Mouse (Mus musculus): ENCODE data around the gene Rnf227. TPM values are rescaled to one million over a fixed set of nuclear protein-coding genes. Genes with fewer than 3 reads are reported as not detected.

Gene Rnf227
- polyA plus RNA-seq, 1 experiment from 2014 or later: 7.9 TPM

GRCm38 (mm10) chr11:69389531-69390399, 49.5 kb downstream of the Rnf227 start:
- 57% methylated on average over 14 of the region's 14 CpGs for WGBS
- H3K4me2 ChIP-seq (replicated peaks; ENCODE audit: low read depth): 0 out of 2 replicates have a peak overlapping the region, but pooled peaks have one; percentile 25
- no peak overlapping the region for H3K4me3 ChIP-seq (ENCODE audit: low read depth, low read length)
- no peak overlapping the region for H3K27ac ChIP-seq (ENCODE audit: low read depth, low read length)
- H3K9me3 ChIP-seq (ENCODE audit: control insufficient read depth): no peaks in the 10 kb centered on the region
- TF ChIP-seq CTCF (IDR thresholded peaks at IDR 0.05; ENCODE audit: low read depth): no peak
- H3K36me3 ChIP-seq (ENCODE audit: control insufficient read depth, insufficient read depth): no peaks in the 10 kb centered on the region
- ATAC-seq: no peak
- no peak overlapping the region for H3K9ac ChIP-seq (ENCODE audit: low read depth, low read length)
- H3K4me1 ChIP-seq (replicated peaks; ENCODE audit: control insufficient read depth, insufficient read depth, low read length): no peaks in the 10 kb centered on the region
- H3K27me3 ChIP-seq (replicated peaks; ENCODE audit: control insufficient read depth, insufficient read depth, low read length): no peaks in the 10 kb centered on the region

DNA sequence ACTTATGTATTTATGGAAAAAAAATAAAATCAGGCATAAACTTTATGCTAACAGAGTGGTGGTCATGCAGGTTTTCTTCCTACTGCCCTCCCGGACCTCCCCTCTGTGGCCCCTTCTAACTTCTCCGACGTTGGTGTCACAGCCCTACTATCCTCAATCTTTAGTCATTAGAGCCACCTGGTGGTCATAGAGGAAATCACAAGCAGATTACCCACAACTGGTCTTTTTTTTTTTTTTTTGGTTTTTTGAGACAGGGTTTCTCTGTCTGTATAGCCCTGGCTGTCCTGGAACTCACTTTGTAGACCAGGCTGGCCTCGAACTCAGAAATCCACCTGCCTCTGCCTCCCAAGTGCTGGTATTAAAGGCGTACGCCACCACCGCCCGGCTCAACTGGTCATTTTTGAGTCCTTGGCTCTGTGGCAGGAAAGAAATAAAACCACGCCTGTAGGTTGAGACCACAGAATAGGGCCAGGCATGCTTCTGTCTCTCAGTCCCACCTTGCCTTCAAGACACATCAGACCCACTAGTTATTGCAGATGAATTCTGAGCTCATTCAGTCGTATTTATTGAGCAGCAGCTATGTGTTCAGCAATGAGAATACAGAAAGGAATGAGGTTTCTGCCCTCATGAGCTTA, 50.3 kb downstream of the Rnf227 start:
- Histone ChIP-seq H3K9ac (ENCODE audit: low read depth, low read length) (no peak overlapping the region), H3K4me2 (replicated peaks; ENCODE audit: low read depth) (0 out of 2 replicates have a peak overlapping the region, but pooled peaks have one; percentile 25), H3K4me3 (ENCODE audit: low read depth, low read length) (no peak overlapping the region), H3K36me3 (ENCODE audit: control insufficient read depth, insufficient read depth) (no peaks in the 10 kb centered on the region), H3K9me3 (ENCODE audit: control insufficient read depth) (no peaks in the 10 kb centered on the region), H3K4me1 (replicated peaks; ENCODE audit: control insufficient read depth, insufficient read depth, low read length) (no peaks in the 10 kb centered on the region), H3K27ac (ENCODE audit: low read depth, low read length) (no peak overlapping the region), H3K27me3 (replicated peaks; ENCODE audit: control insufficient read depth, insufficient read depth, low read length) (no peaks in the 10 kb centered on the region)
- 51% methylated on average over 10 of the region's 10 CpGs for WGBS
- peak; percentile 78 for TF ChIP-seq CTCF (IDR thresholded peaks at IDR 0.05; ENCODE audit: low read depth)
- 0 out of 2 replicates have a peak, but pooled peaks have one; percentile 9 for ATAC-seq

Other genes starting within 250 kb of the Rnf227 start
- 7.2 and 11.3 TPM in 2 replicates for gene Per1, start 245.2 kb upstream of the Rnf227 start, polyA plus RNA-seq (2015; fragmentation: Nextera tagmentation; extraction: Ambion mirVana)
- gene Hes7, start 220.1 kb upstream of the Rnf227 start, polyA plus RNA-seq (2015; fragmentation: Nextera tagmentation; extraction: Ambion mirVana): 0.21 and 0.37 TPM in 2 replicates
- gene 9130213A22Rik, start 217.9 kb upstream of the Rnf227 start, polyA plus RNA-seq (2015; fragmentation: Nextera tagmentation; extraction: Ambion mirVana): 0.12 and 0.37 TPM in 2 replicates
- gene Aloxe3, start 214.6 kb upstream of the Rnf227 start, polyA plus RNA-seq (2015; fragmentation: Nextera tagmentation; extraction: Ambion mirVana): 0.31 and 0.82 TPM in 2 replicates
- 0.08 and 0.13 TPM in 2 replicates for gene Alox12b, start 183.5 kb upstream of the Rnf227 start, polyA plus RNA-seq (2015; fragmentation: Nextera tagmentation; extraction: Ambion mirVana)
- not detected in 2 replicates for gene Alox8, start 142.6 kb upstream of the Rnf227 start, polyA plus RNA-seq (2015; fragmentation: Nextera tagmentation; extraction: Ambion mirVana)
- 0.03 TPM in 1 of 2 replicates, not detected in the other for gene Gucy2e, start 103.4 kb upstream of the Rnf227 start, polyA plus RNA-seq (2015; fragmentation: Nextera tagmentation; extraction: Ambion mirVana)
- 7.4 and 7.9 TPM in 2 replicates for gene Cntrob, start 16.7 kb upstream of the Rnf227 start, polyA plus RNA-seq (2015; fragmentation: Nextera tagmentation; extraction: Ambion mirVana)
- gene Trappc1, start 16.5 kb upstream of the Rnf227 start, polyA plus RNA-seq (2015; fragmentation: Nextera tagmentation; extraction: Ambion mirVana): 173 and 182 TPM in 2 replicates
- gene Kcnab3, start 14.2 kb upstream of the Rnf227 start, polyA plus RNA-seq (2015; fragmentation: Nextera tagmentation; extraction: Ambion mirVana): 1.3 and 1.4 TPM in 2 replicates
- 19.4 and 24.8 TPM in 2 replicates for gene Chd3, start 28.9 kb downstream of the Rnf227 start, polyA plus RNA-seq (2015; fragmentation: Nextera tagmentation; extraction: Ambion mirVana)
- 159 and 164 TPM in 2 replicates for gene Naa38, start 55.0 kb downstream of the Rnf227 start, polyA plus RNA-seq (2015; fragmentation: Nextera tagmentation; extraction: Ambion mirVana)
- gene Cyb5d1, start 55.2 kb downstream of the Rnf227 start, polyA plus RNA-seq (2015; fragmentation: Nextera tagmentation; extraction: Ambion mirVana): 8.6 and 8.9 TPM in 2 replicates
- gene Tmem88, start 57.8 kb downstream of the Rnf227 start, polyA plus RNA-seq (2015; fragmentation: Nextera tagmentation; extraction: Ambion mirVana): 24.1 and 24.9 TPM in 2 replicates
- 18.2 and 23.6 TPM in 2 replicates for gene Kdm6b, start 73.2 kb downstream of the Rnf227 start, polyA plus RNA-seq (2015; fragmentation: Nextera tagmentation; extraction: Ambion mirVana)
- 8.0 and 8.7 TPM in 2 replicates for gene Dnah2, start 208.6 kb downstream of the Rnf227 start, polyA plus RNA-seq (2015; fragmentation: Nextera tagmentation; extraction: Ambion mirVana)
- 4.4 and 4.6 TPM in 2 replicates for gene Efnb3, start 219.7 kb downstream of the Rnf227 start, polyA plus RNA-seq (2015; fragmentation: Nextera tagmentation; extraction: Ambion mirVana)
- gene Wrap53, start 239.8 kb downstream of the Rnf227 start, polyA plus RNA-seq (2015; fragmentation: Nextera tagmentation; extraction: Ambion mirVana): 14.3 and 14.7 TPM in 2 replicates
- 48.0 and 49.6 TPM in 2 replicates for gene Trp53, start 239.9 kb downstream of the Rnf227 start, polyA plus RNA-seq (2015; fragmentation: Nextera tagmentation; extraction: Ambion mirVana)